Mouse (Mus musculus): ENCODE measurements around the gene Rab7b. TPM values are rescaled to one million over a fixed set of nuclear protein-coding genes. Genes with fewer than 3 reads are reported as not detected.

Gene Rab7b
- total RNA-seq (2021): 1 to 10 TPM; 3.8 to 4.1 TPM
- long read RNA-seq, experiment 1, partial matches to known transcripts: 1 of 6 reads
- long read RNA-seq, experiment 1, other reads (novel, unspliced or antisense): 5 of 6 reads
- long read RNA-seq, experiment 2, full-length matches to known transcripts: 1 of 7 reads
- long read RNA-seq, experiment 2, partial matches to known transcripts: 0 of 7 reads
- long read RNA-seq, experiment 2, other reads (novel, unspliced or antisense): 6 of 7 reads

GRCm38 (mm10) chr1:131688475-131688874 is at the start of gene Rab7b:
Rab7b (plus strand) TSS chr1:131688695.
- DNase-seq (ENCODE audit: low spot score in 2 of 2): no peak

- no peak for DNase-seq (ENCODE audit: low spot score in 2 of 2)
Measured at GRCm38 (mm10) chr1:131640062-131640461, 48.4 kb upstream of the Rab7b start.

- DNase-seq (ENCODE audit: low spot score in 2 of 2): no peak
Measured at GRCm38 (mm10) chr1:131641565-131641964, 46.9 kb upstream of the Rab7b start.

GRCm38 (mm10) chr1:131642251-131642650 is 46.2 kb upstream of the Rab7b start:
- no peak for DNase-seq (ENCODE audit: low spot score in 2 of 2)

GRCm38 (mm10) chr1:131652670-131653443 is 35.6 kb upstream of the Rab7b start:
- no peak for DNase-seq (ENCODE audit: low spot score in 2 of 2)

GRCm38 (mm10) chr1:131655601-131656000 is 32.9 kb upstream of the Rab7b start:
- DNase-seq (ENCODE audit: low spot score in 2 of 2): no peak

GRCm38 (mm10) chr1:131657945-131658354 is 30.5 kb upstream of the Rab7b start:
- DNase-seq (ENCODE audit: low spot score in 2 of 2): peak; percentile 89 to 95

GRCm38 (mm10) chr1:131659512-131660085 is 28.9 kb upstream of the Rab7b start:
- DNase-seq (ENCODE audit: low spot score in 2 of 2): no peak

- no peak for DNase-seq (ENCODE audit: low spot score in 2 of 2)
Measured at GRCm38 (mm10) chr1:131660266-131660665, 28.2 kb upstream of the Rab7b start.

- DNase-seq (ENCODE audit: low spot score in 2 of 2): no peak
Measured at GRCm38 (mm10) chr1:131660716-131661472, 27.6 kb upstream of the Rab7b start.

- no peak for DNase-seq (ENCODE audit: low spot score in 2 of 2)
Measured at GRCm38 (mm10) chr1:131661749-131662148, 26.7 kb upstream of the Rab7b start.

- no peak for DNase-seq (ENCODE audit: low spot score in 2 of 2)
Measured at GRCm38 (mm10) chr1:131663286-131663995, 25.1 kb upstream of the Rab7b start.

- DNase-seq (ENCODE audit: low spot score in 2 of 2): no peak
Measured at GRCm38 (mm10) chr1:131664136-131664535, 24.4 kb upstream of the Rab7b start.

- DNase-seq (ENCODE audit: low spot score in 2 of 2): no peak
Measured at GRCm38 (mm10) chr1:131665886-131666285, 22.6 kb upstream of the Rab7b start.

- no peak for DNase-seq (ENCODE audit: low spot score in 2 of 2)
Measured at GRCm38 (mm10) chr1:131671113-131671512, 17.4 kb upstream of the Rab7b start.

GRCm38 (mm10) chr1:131672361-131672760 is 16.1 kb upstream of the Rab7b start:
- DNase-seq (ENCODE audit: low spot score in 2 of 2): no peak

- no peak for DNase-seq (ENCODE audit: low spot score in 2 of 2)
Measured at GRCm38 (mm10) chr1:131679644-131680043, 8.9 kb upstream of the Rab7b start.

- no peak for DNase-seq (ENCODE audit: low spot score in 2 of 2)
Measured at GRCm38 (mm10) chr1:131687739-131688138, 756 bp upstream of the Rab7b start.

- DNase-seq (ENCODE audit: low spot score in 2 of 2): no peak
Measured at GRCm38 (mm10) chr1:131689016-131689415, 521 bp downstream of the Rab7b start.

- DNase-seq (ENCODE audit: low spot score in 2 of 2): no peak
Measured at GRCm38 (mm10) chr1:131689899-131690298, 1.4 kb downstream of the Rab7b start.

- no peak for DNase-seq (ENCODE audit: low spot score in 2 of 2)
Measured at GRCm38 (mm10) chr1:131690435-131690834, 1.9 kb downstream of the Rab7b start.

All from layer of hippocampus, postnatal 14 days (tissue).